Mouse (Mus musculus) heart, postnatal 14 days (tissue): Measurements from ENCODE around the gene Alkbh8. TPM values are rescaled to one million over a fixed set of nuclear protein-coding genes. Genes with fewer than 3 reads are reported as not detected.
"Not testable (repeated sequence)": the region's sequence is repeated elsewhere in the genome, so short reads cannot be mapped to it uniquely, and the experiment has no call there.

Source experiments
- DNase-seq, 2 experiments: peaks; one replicate each; pipeline ENCODE4 v3.0.0; 2021 to 2022
- intact Hi-C: fragments of 180-260 bp; cut with DNase I; formaldehyde crosslinking; loops from one replicate; pipeline ENCODE4 v1.15.1; 2025
- long read RNA-seq, 2 experiments: library from polyadenylated mRNA; stranded (forward); transcript quantifications; one replicate each; pipeline ENCODE4 v2.0.0; 2021
- total RNA-seq, 2 experiments: library from RNA; stranded (reverse); gene quantifications; 2 replicates each; pipeline ENCODE4 v1.2.3; 2021

Gene Alkbh8
- total RNA-seq: 10 to 100 TPM; 15.7 to 17.1 TPM
- long read RNA-seq, experiment 1, full-length matches to known transcripts: 1 of 3 reads
- long read RNA-seq, experiment 1, partial matches to known transcripts: 1 of 3 reads
- long read RNA-seq, experiment 1, other reads (novel, unspliced or antisense): 1 of 3 reads
- long read RNA-seq, experiment 2, full-length matches to known transcripts: 5 of 8 reads
- long read RNA-seq, experiment 2, partial matches to known transcripts: 1 of 8 reads
- long read RNA-seq, experiment 2, other reads (novel, unspliced or antisense): 2 of 8 reads

GRCm38 (mm10) chr9:3334962-3335767, at the start of gene Alkbh8:
Alkbh8 (plus strand) TSS chr9:3335140.
- intact Hi-C loops: no loop called here
- DNase-seq: peak; percentile 66 to 74

- intact Hi-C loops: no loop called here
- no peak for DNase-seq
Measured at GRCm38 (mm10) chr9:3309292-3309836, 25.6 kb upstream of the Alkbh8 start.

DNA sequence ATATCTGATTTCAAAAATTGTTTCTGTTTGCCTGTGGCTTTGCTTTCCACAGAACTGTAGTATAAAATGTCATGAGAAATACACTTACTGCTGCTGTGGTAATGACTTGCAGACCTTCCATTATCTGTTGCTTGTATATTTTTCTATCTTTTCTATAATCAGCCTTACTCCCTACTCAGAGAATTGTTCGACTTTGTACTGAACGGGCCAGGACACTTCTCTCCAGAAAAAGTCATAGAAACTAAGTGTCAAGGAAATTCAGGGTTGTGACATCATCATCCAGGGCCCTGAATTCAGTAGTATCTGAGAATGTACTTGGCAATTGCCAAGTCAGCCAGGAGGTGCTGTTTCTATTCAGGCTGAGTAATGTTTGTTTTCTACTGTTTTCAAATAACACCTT, 24.9 kb upstream of the Alkbh8 start:
- DNase-seq: no peak
- intact Hi-C loops: no loop called here

DNA sequence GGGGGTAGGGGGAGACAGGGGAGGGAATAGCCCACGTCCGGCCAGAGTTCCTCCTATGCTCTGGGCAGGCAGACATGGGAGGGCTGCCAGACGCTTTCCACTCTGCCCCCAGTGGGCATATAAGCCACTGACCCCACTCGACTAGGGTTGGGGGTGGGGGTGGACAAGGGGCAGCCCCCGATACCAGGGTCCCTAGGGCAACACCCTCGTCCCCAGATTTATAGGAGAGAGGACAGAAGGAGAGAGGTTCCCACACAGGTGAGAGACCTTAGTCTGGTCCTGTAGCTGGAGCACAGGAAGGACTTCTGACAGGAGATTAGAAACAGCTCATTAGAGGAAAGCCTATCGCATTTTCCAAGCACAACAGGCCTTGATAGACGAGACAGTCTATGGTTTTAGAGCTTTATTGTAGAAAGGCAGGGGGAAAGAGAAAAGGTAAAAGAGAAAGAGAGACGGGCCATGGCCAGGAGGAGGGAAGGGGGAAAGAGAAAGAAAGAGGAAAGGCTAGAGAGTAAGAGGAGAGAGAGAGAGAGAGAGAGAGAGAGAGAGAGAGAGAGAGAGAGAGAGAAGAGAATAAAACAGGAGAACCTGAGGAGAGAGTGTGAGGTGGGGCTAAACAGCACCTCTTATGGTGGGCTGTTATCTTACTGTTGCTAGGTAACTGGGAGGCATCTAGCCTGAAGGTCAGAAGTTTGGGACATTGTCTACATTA, 7.4 kb upstream of the Alkbh8 start:
- DNase-seq, intact Hi-C loops: not testable (repeated sequence)

- intact Hi-C loops: no loop called here
- DNase-seq: no peak
Measured at GRCm38 (mm10) chr9:3328054-3328595, 6.8 kb upstream of the Alkbh8 start.

- DNase-seq: no peak
- intact Hi-C loops: no loop called here
Measured at GRCm38 (mm10) chr9:3330319-3330718, 4.6 kb upstream of the Alkbh8 start.

DNA sequence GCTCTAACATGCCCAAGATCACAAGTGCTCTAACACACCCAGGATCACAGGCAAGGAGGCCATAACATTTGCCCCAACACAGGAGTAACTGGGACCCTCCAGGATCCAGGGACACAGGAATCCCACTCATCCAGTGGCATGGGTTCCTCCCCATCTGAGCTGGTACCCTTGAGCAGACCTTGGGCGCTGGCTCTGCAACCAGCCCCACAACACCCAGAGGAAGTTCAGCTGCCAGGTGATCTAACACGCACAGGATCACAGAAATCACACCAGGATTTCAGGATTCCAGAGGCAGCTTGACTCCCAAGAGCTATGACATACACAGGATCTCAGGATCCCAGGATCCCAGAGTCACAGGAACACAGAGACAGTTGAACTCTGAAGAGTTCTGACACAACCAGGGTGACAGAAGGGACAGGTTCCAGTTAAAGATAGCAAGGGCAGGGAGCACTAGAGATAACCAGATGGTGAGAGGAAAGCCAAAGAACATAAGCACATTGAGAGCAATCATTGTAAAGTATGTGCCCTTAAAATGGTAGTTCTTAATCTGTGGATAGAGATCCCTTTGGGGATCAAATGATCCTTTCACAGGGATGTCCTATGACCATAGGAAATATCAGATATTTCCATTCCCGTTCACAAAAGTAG, 4.1 kb upstream of the Alkbh8 start:
- no peak for DNase-seq

GRCm38 (mm10) chr9:3336661-3337060, 1.7 kb downstream of the Alkbh8 start:
- intact Hi-C loops: no loop called here
- DNase-seq: no peak

More for the DNA sequence above, 4.1 kb upstream of the Alkbh8 start:
- intact Hi-C loops: no loop called here

DNA sequence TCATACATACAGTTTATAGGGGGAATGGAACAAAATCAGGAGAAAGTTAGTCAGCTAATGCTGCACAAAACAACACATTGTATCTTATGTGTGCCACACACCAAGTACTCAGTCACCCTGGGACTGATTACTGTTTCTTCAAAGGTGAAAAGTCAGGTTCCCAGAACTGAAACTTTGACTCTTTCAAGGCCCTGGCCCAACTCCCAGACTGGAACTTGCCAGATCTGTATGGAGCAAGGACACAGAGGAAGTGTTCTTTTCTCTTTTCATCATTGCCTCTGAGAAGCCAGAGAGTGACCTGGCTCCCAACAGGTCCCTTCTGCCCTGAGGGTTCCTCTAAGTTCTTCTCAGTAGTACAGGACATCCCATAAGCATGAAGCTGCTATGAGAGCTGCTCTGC, 10.2 kb downstream of the Alkbh8 start:
- DNase-seq: no peak
- intact Hi-C loops: no loop called here

DNA sequence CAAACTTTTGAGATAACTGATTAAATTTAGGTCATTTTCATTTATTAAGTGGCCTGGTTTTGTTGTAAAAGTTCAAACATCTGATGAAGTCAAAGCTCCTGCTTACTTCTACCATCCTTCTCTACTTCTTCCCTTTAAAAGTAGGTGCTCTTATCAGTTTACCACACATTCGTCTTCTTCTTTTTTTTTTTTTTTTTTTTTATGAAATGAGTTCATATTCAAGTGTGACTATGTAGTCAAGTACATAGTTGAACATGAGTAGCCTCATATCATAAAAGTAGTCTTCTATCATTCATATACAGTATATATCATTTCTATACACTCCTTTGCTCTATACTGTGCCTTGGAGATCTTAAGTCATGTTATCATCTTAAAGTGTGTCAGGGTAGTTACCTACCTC, 11.0 kb downstream of the Alkbh8 start:
- intact Hi-C loops: no loop called here
- no peak for DNase-seq

DNA sequence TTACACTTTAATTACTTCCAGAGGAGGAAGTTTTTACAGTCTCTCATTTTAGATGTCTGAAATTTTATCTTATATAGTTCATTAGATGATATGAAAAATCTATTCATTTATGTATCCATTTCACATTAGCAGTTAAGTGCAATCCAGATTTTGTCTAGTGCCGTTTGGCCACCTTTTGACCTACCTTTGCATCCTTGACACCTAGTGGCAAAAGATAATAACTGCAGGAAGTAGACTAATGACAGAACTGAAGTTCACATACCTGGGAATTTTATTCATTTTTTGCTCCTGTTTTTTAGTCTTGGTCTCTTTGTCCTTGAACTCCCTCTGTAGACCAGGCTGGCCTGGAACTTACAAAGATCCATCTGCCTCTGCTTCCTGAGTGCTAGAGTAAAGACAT, 15.1 kb downstream of the Alkbh8 start:
- no peak for DNase-seq
- intact Hi-C loops: no loop called here

DNA sequence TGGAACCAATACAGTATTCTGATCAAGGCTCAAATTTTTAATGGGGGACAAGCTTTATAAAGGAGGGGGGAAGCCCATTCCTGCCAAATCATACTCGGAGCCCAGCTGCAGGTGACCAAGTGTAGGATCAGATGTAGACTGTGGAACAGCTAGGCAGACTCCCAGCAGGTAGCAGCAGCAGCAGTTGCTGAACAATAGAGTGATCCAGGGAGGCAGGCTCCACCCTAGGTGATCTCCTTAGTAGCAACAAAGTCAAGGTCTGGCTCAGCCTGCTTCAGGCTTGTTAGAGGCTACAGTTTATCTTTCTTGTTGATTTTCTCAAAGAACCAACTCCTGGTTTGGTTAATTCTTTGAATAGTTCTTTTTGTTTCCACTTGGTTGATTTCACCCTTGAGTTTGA, 41.4 kb downstream of the Alkbh8 start:
- intact Hi-C loops, DNase-seq: not testable (repeated sequence)

DNA sequence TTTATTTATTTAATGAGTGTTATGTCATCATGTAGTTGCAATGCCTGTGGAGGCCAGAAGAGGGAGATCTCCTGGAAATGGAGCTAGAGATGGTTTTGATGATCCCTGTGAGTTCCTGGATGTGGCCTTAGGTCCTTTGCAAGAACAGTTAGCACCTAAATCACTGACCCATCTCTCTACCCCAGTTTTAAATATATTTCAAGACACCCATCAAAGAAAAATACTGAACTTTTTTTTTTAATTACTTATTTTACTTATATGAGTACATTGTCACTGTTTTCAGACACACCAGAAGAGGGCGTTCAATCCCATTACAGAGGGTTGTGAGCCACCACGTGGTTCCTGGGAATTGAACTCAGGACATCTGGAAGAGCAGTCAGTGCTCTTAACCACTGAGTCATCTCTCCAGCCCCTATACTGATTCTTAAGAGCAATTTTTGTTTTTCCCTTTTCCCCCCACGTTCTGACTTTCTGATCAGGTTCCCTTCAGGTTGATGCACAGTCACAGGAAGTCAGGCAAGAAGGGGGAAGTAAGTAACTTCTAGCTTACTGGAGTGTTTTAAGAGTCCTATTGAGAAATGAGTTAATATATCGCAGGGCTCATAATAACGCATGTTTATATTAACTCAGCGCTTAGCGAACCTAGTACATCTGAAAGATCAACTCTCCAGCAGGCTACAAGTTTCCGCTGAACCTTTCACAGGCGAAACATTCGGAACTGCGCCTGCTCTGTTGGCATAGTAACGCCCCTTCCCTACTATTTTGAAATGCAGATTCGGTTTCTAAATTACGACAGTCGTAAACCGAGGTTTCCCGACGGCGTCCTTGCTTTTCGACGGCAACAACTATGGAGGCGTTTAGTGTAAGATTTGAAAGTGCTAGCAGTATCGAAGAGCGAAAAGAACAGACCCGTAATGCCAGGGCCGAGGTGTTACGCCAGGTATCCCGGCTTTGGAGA, 68.6 kb downstream of the Alkbh8 start, which contains the start of gene Cwf19l2:
Cwf19l2 (plus strand) TSS at position 342 of the 958 bp plus-strand sequence.
- intact Hi-C loops: no loop called here
- peak; percentile 73 to 80 for DNase-seq

- intact Hi-C loops: no loop called here
- DNase-seq: peak; percentile 2
Measured at GRCm38 (mm10) chr9:3404372-3404771, 69.4 kb downstream of the Alkbh8 start.

DNA sequence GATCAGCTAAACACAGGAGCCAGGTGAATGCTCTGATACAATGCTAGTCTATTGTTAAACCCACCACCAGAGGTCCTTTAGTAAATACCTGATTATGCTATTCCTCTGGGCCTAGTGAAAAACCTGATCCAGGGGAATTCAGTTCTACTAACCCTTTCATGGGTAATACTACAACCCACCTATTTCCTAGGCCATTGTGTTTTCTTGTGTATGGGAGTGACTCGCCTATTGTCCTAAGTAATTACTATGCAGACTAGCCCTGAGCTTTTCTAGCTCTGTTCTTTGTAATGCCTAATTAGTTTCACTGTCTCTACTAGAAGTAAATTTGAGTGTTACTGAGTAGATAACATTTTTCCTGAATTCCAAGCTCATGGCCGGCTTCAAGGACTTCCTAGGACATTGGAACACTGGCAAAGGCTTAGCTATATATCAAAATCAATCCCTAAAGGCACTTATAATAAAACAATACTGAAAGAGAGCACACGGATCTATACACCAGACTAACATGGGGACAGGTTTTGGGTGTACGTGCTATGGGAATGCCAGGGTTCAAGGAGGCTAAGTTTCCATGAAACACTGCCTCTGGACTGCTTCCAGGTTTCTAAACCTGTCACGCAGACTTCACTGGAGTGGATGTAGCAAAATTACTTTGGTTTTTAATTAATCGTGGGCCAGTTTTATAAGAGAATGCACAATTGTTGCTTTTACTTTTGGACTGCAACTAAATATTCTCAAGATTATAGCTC, 104.8 kb downstream of the Alkbh8 start:
- DNase-seq, intact Hi-C loops: not testable (repeated sequence)
